Mouse (Mus musculus): ENCODE results near the gene Wdr93. TPM values are rescaled to one million over a fixed set of nuclear protein-coding genes. Genes with fewer than 3 reads are reported as not detected.

Wdr93 gene
- polyA plus RNA-seq, 1 experiment from 2014 or later = not detected

- Histone ChIP-seq H3K27ac (ENCODE audit: low read depth, low read length) (no peak overlapping the region), H3K4me2 (no peak overlapping the region), H3K4me3 (ENCODE audit: low read depth, low read length) (no peak overlapping the region), H3K9ac (ENCODE audit: low read depth, low read length) (no peak overlapping the region), H3K4me1 (replicated peaks; ENCODE audit: control insufficient read depth, insufficient read depth, low read length) (peaks cover 3% of the 10 kb centered on the region; the same call in 1 of the 2 replicates), H3K27me3 (replicated peaks; ENCODE audit: control insufficient read depth, insufficient read depth, low read length) (no peaks in the 10 kb centered on the region), H3K9me3 (ENCODE audit: control insufficient read depth, low read length) (no peaks in the 10 kb centered on the region), H3K36me3 (ENCODE audit: control insufficient read depth, insufficient read depth, low read length) (no peaks in the 10 kb centered on the region)
- DNase-seq (ENCODE audit: low spot score) (no peak), ATAC-seq (replicated peaks; ENCODE audit: low FRiP score) (no peak)
- WGBS = 76% methylated on average over 4 of the region's 4 CpGs
These were observed 2.7 kb upstream of the Wdr93 start for GRCm38 (mm10) chr7:79740279-79740678.

GRCm38 (mm10) chr7:79742277-79742658 is 695 bp upstream of the Wdr93 start:
- WGBS = 17% methylated on average over 11 of the region's 11 CpGs
- H3K27ac ChIP-seq (ENCODE audit: low read depth, low read length) = no peak overlapping the region
- no peak for DNase-seq (ENCODE audit: low spot score)
- H3K4me2 ChIP-seq = peak overlapping the region; percentile 99
- H3K9ac ChIP-seq (ENCODE audit: low read depth, low read length) = peak overlapping the region; percentile 55; the same call in 1 of the 2 replicates
- no peaks in the 10 kb centered on the region for H3K36me3 ChIP-seq (ENCODE audit: control insufficient read depth, insufficient read depth, low read length)
- H3K9me3 ChIP-seq (ENCODE audit: control insufficient read depth, low read length) = no peaks in the 10 kb centered on the region
- H3K27me3 ChIP-seq (replicated peaks; ENCODE audit: control insufficient read depth, insufficient read depth, low read length) = no peaks in the 10 kb centered on the region
- ATAC-seq (replicated peaks; ENCODE audit: low FRiP score) = no peak
- H3K4me3 ChIP-seq (ENCODE audit: low read depth, low read length) = peak overlapping the region; percentile 69
- peaks cover 3% of the 10 kb centered on the region; the same call in 1 of the 2 replicates for H3K4me1 ChIP-seq (replicated peaks; ENCODE audit: control insufficient read depth, insufficient read depth, low read length)

GRCm38 (mm10) chr7:79744051-79744450 is 1.1 kb downstream of the Wdr93 start:
- Histone ChIP-seq H3K36me3 (ENCODE audit: control insufficient read depth, insufficient read depth, low read length) (no peaks in the 10 kb centered on the region), H3K27ac (ENCODE audit: low read depth, low read length) (no peak overlapping the region), H3K4me3 (ENCODE audit: low read depth, low read length) (no peak overlapping the region), H3K9me3 (ENCODE audit: control insufficient read depth, low read length) (no peaks in the 10 kb centered on the region), H3K4me2 (no peak overlapping the region), H3K4me1 (replicated peaks; ENCODE audit: control insufficient read depth, insufficient read depth, low read length) (peaks cover 3% of the 10 kb centered on the region; the same call in 1 of the 2 replicates), H3K27me3 (replicated peaks; ENCODE audit: control insufficient read depth, insufficient read depth, low read length) (no peaks in the 10 kb centered on the region), H3K9ac (ENCODE audit: low read depth, low read length) (no peak overlapping the region)
- DNase-seq (ENCODE audit: low spot score) (no peak), ATAC-seq (replicated peaks; ENCODE audit: low FRiP score) (no peak)
- WGBS = 91% methylated on average over 9 of the region's 9 CpGs

DNA sequence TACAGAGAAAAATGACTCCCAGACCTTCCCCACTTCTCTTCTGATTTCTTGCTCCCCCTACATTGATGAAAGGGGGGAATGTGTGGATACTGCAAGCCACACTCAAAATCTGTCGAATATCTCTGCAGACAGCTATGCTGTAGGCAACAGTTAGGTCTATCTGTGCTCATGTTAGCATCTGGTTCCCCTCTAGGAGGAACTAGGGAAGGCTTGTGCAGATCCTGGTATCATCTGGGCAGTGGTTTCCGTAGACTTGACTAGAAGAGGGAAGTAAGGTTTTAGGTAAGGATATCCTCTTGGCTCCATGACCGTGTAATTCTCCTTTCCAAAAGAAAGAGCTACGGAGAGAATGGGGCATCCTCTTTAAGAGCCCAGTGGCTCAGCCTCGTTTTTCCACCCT is 1.6 kb downstream of the Wdr93 start:
- H3K4me2 ChIP-seq = no peak overlapping the region
- no peak for ATAC-seq (replicated peaks; ENCODE audit: low FRiP score)
- no peak for DNase-seq (ENCODE audit: low spot score)
- H3K36me3 ChIP-seq (ENCODE audit: control insufficient read depth, insufficient read depth, low read length) = no peaks in the 10 kb centered on the region
- no peaks in the 10 kb centered on the region for H3K9me3 ChIP-seq (ENCODE audit: control insufficient read depth, low read length)
- H3K4me1 ChIP-seq (replicated peaks; ENCODE audit: control insufficient read depth, insufficient read depth, low read length) = peaks cover 3% of the 10 kb centered on the region; the same call in 1 of the 2 replicates
- no peak overlapping the region for H3K27ac ChIP-seq (ENCODE audit: low read depth, low read length)
- no peak overlapping the region for H3K4me3 ChIP-seq (ENCODE audit: low read depth, low read length)
- H3K9ac ChIP-seq (ENCODE audit: low read depth, low read length) = no peak overlapping the region
- no peaks in the 10 kb centered on the region for H3K27me3 ChIP-seq (replicated peaks; ENCODE audit: control insufficient read depth, insufficient read depth, low read length)
- 47% methylated on average over 5 of the region's 5 CpGs for WGBS

DNA sequence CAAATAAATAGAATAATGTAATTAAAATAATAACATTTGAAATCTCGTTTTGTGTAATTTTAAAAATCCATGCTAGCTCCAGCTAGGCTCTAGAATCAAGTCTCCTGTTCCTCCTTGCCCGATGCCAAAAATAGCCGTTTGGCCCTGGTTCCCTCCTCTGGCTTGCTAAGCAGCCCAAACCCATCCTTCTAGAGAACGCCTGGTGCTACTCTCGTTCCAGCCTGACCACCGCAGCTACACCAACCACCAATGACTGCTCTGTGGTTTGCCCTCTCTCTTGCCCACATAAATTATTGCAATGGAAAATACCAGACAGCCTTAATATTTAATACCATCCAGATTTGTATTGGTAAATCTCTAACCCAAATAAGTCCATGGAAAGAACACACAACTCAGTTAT is 4.7 kb downstream of the Wdr93 start:
- Histone ChIP-seq H3K27me3 (replicated peaks; ENCODE audit: control insufficient read depth, insufficient read depth, low read length) (no peaks in the 10 kb centered on the region), H3K9me3 (ENCODE audit: control insufficient read depth, low read length) (no peaks in the 10 kb centered on the region), H3K36me3 (ENCODE audit: control insufficient read depth, insufficient read depth, low read length) (no peaks in the 10 kb centered on the region), H3K4me1 (replicated peaks; ENCODE audit: control insufficient read depth, insufficient read depth, low read length) (peaks cover 3% of the 10 kb centered on the region; the same call in 1 of the 2 replicates), H3K9ac (ENCODE audit: low read depth, low read length) (no peak overlapping the region), H3K4me2 (no peak overlapping the region), H3K27ac (ENCODE audit: low read depth, low read length) (no peak overlapping the region), H3K4me3 (ENCODE audit: low read depth, low read length) (no peak overlapping the region)
- ATAC-seq (replicated peaks; ENCODE audit: low FRiP score) (no peak), DNase-seq (ENCODE audit: low spot score) (no peak)
- 69% methylated on average over 6 of the region's 6 CpGs for WGBS

DNA sequence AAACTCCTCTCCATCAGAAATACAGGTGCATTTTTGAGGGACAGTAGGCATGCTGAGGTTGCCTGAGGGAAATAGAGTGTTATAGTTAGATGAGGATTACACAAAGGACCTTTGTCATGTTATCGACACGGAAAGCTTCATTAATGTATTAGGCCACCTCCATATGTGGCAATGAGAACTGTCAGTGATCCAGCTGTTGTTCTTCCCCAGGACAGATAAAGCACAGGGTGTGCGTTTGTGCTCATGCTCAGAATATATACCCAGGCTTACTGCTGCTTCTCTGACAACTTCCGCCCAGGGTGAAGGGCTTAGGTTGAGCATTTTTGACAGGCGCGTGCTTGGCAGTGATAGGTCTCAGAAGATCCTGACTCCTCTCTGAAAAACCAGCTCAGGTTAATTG is 6.5 kb downstream of the Wdr93 start:
- Histone ChIP-seq H3K36me3 (ENCODE audit: control insufficient read depth, insufficient read depth, low read length) (no peaks in the 10 kb centered on the region), H3K4me1 (replicated peaks; ENCODE audit: control insufficient read depth, insufficient read depth, low read length) (no peaks in the 10 kb centered on the region), H3K27me3 (replicated peaks; ENCODE audit: control insufficient read depth, insufficient read depth, low read length) (no peaks in the 10 kb centered on the region), H3K9ac (ENCODE audit: low read depth, low read length) (no peak overlapping the region), H3K4me3 (ENCODE audit: low read depth, low read length) (no peak overlapping the region), H3K4me2 (no peak overlapping the region), H3K9me3 (ENCODE audit: control insufficient read depth, low read length) (no peaks in the 10 kb centered on the region), H3K27ac (ENCODE audit: low read depth, low read length) (no peak overlapping the region)
- no peak for DNase-seq (ENCODE audit: low spot score)
- ATAC-seq (replicated peaks; ENCODE audit: low FRiP score) = no peak
- 89% methylated on average over 6 of the region's 6 CpGs for WGBS

- H3K27ac ChIP-seq (ENCODE audit: low read depth, low read length) = no peak overlapping the region
- H3K4me1 ChIP-seq (replicated peaks; ENCODE audit: control insufficient read depth, insufficient read depth, low read length) = no peaks in the 10 kb centered on the region
- no peaks in the 10 kb centered on the region for H3K9me3 ChIP-seq (ENCODE audit: control insufficient read depth, low read length)
- no peaks in the 10 kb centered on the region for H3K36me3 ChIP-seq (ENCODE audit: control insufficient read depth, insufficient read depth, low read length)
- ATAC-seq (replicated peaks; ENCODE audit: low FRiP score) (no peak), DNase-seq (ENCODE audit: low spot score) (no peak)
- no peaks in the 10 kb centered on the region for H3K27me3 ChIP-seq (replicated peaks; ENCODE audit: control insufficient read depth, insufficient read depth, low read length)
- no peak overlapping the region for H3K9ac ChIP-seq (ENCODE audit: low read depth, low read length)
- no peak overlapping the region for H3K4me3 ChIP-seq (ENCODE audit: low read depth, low read length)
- no peak overlapping the region for H3K4me2 ChIP-seq
- 47% methylated on average over 2 of the region's 2 CpGs for WGBS
These were observed 13.4 kb downstream of the Wdr93 start for GRCm38 (mm10) chr7:79756334-79756733.

GRCm38 (mm10) chr7:79758176-79758575 is 15.2 kb downstream of the Wdr93 start:
- Histone ChIP-seq H3K9ac (ENCODE audit: low read depth, low read length) (no peak overlapping the region), H3K27me3 (replicated peaks; ENCODE audit: control insufficient read depth, insufficient read depth, low read length) (no peaks in the 10 kb centered on the region), H3K4me3 (ENCODE audit: low read depth, low read length) (no peak overlapping the region), H3K4me1 (replicated peaks; ENCODE audit: control insufficient read depth, insufficient read depth, low read length) (no peaks in the 10 kb centered on the region), H3K9me3 (ENCODE audit: control insufficient read depth, low read length) (no peaks in the 10 kb centered on the region), H3K36me3 (ENCODE audit: control insufficient read depth, insufficient read depth, low read length) (no peaks in the 10 kb centered on the region), H3K4me2 (no peak overlapping the region), H3K27ac (ENCODE audit: low read depth, low read length) (no peak overlapping the region)
- DNase-seq (ENCODE audit: low spot score) (no peak), ATAC-seq (replicated peaks; ENCODE audit: low FRiP score) (no peak)
- 52% methylated on average over 6 of the region's 6 CpGs for WGBS

DNA sequence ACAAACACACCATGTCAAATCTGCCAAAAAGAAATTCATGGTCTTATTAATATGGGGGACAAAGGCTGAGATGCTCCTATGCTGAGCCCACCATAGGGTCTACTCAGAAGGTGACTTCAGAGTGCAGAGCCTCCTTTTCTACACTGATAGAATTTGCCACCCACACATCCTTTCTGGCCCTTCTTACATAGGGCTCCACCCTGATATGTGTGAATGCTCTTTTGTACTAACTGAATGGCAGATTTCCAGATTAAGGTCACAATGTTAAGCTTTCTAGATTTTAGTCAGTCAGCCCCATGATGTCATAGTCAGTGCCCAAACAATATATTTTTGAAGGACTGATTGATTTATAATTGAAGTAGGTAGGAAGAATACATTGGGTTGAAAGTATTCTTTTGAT is 16.8 kb downstream of the Wdr93 start:
- H3K9me3 ChIP-seq (ENCODE audit: control insufficient read depth, low read length) = no peaks in the 10 kb centered on the region
- H3K4me1 ChIP-seq (replicated peaks; ENCODE audit: control insufficient read depth, insufficient read depth, low read length) = no peaks in the 10 kb centered on the region
- no peaks in the 10 kb centered on the region for H3K36me3 ChIP-seq (ENCODE audit: control insufficient read depth, insufficient read depth, low read length)
- no peak overlapping the region for H3K9ac ChIP-seq (ENCODE audit: low read depth, low read length)
- H3K4me3 ChIP-seq (ENCODE audit: low read depth, low read length) = no peak overlapping the region
- ATAC-seq (replicated peaks; ENCODE audit: low FRiP score) = no peak
- H3K4me2 ChIP-seq = no peak overlapping the region
- no peaks in the 10 kb centered on the region for H3K27me3 ChIP-seq (replicated peaks; ENCODE audit: control insufficient read depth, insufficient read depth, low read length)
- H3K27ac ChIP-seq (ENCODE audit: low read depth, low read length) = no peak overlapping the region
- DNase-seq (ENCODE audit: low spot score) = no peak

Measured in liver, embryonic 11.5 days (tissue).